Mouse (Mus musculus): ENCODE measurements at regions not wholly inside any gene's neighbourhood (a gene's known extent, or its start where the extent isn't known, plus 50 kb on each side); places are given as distances from the start of the nearest gene placed in this dataset.

- TF ChIP-seq KAT2A (conservative IDR thresholded peaks at IDR 0.05; ENCODE audit: low read depth, low read length), result no peak
- TF ChIP-seq JUND (IDR thresholded peaks at IDR 0.05; ENCODE audit: low read depth, low read length), result no peak
- TF ChIP-seq MYC (IDR thresholded peaks at IDR 0.05; ENCODE audit: low read depth, low read length), result no peak
- no peak for TF ChIP-seq HCFC1 (IDR thresholded peaks at IDR 0.05; ENCODE audit: low read depth, low read length)
- TF ChIP-seq CHD2 (IDR thresholded peaks at IDR 0.05; ENCODE audit: low read length), result no peak
- TF ChIP-seq MAFK (IDR thresholded peaks at IDR 0.05; ENCODE audit: borderline replicate concordance, low read depth, low read length), result no peak
- TF ChIP-seq CTCF (IDR thresholded peaks at IDR 0.05 in 2 of 3, conservative IDR thresholded peaks at IDR 0.05 in 1 of 3; ENCODE audit: control insufficient read depth in 1 of 3, insufficient read depth in 1 of 3, low read depth in 2 of 3, low read length in 3 of 3, poor library complexity in 1 of 3, severe bottlenecking in 1 of 3), result no peak
- TF ChIP-seq ZNF384 (IDR thresholded peaks at IDR 0.05; ENCODE audit: low read depth, low read length), result no peak
- no peak for TF ChIP-seq EP300 (IDR thresholded peaks at IDR 0.05; ENCODE audit: low read depth in 1 of 2, low read length in 2 of 2)
- TF ChIP-seq BHLHE40 (IDR thresholded peaks at IDR 0.05; ENCODE audit: borderline replicate concordance, low read depth, low read length), result no peak
Observed at GRCm38 (mm10) chr8:100695043-100695442, 1278.8 kb upstream of the Cdh8 start.

Data from MEL (cell line).